Mouse (Mus musculus) heart, postnatal 0 days (tissue): ENCODE results near the gene Olfr1047.

Experiments
- CTCF ChIP-seq: IDR thresholded peaks from 2 replicates; pipeline ENCODE4 v1.5.1; 2016; ENCODE audit warnings: antibody characterized with exemption, control low read depth, low read depth
- EP300 ChIP-seq: IDR thresholded peaks from 2 replicates; pipeline ENCODE4 v1.6.1; 2016; ENCODE audit warnings: antibody characterized with exemption, low read depth

- TF ChIP-seq CTCF (no peak), EP300 (no peak)
Observed at GRCm38 (mm10) chr2:86240189-86240588, 9.0 kb upstream of the Olfr1047 start, which contains the start of gene Olfr1048.
